Mouse (Mus musculus) lung, postnatal 25 days (tissue): ENCODE data around the gene Ckap2l.

Source experiments
- DNase-seq: peaks from one replicate; pipeline ENCODE4 v3.0.0; 2022; ENCODE audit warnings: low spot score

Ckap2l gene

GRCm38 (mm10) chr2:129233803-129234477 lies 63.1 kb downstream of the Ckap2l start:
- no peak for DNase-seq

GRCm38 (mm10) chr2:129233218-129233617 lies 63.8 kb downstream of the Ckap2l start:
- no peak for DNase-seq

GRCm38 (mm10) chr2:129232484-129232883 lies 64.5 kb downstream of the Ckap2l start:
- no peak for DNase-seq

GRCm38 (mm10) chr2:129232023-129232422 lies 65.0 kb downstream of the Ckap2l start:
- DNase-seq: no peak

- DNase-seq: no peak
Measured at GRCm38 (mm10) chr2:129229316-129229715, 67.7 kb downstream of the Ckap2l start.

- DNase-seq: no peak
Measured at GRCm38 (mm10) chr2:129228571-129228970, 68.4 kb downstream of the Ckap2l start.

GRCm38 (mm10) chr2:129227709-129228108 lies 69.3 kb downstream of the Ckap2l start:
- no peak for DNase-seq

GRCm38 (mm10) chr2:129227011-129227529 lies 69.9 kb downstream of the Ckap2l start:
- no peak for DNase-seq

GRCm38 (mm10) chr2:129226296-129226851 lies 70.6 kb downstream of the Ckap2l start:
- no peak for DNase-seq

- DNase-seq: no peak
Measured at GRCm38 (mm10) chr2:129225251-129225819, 71.7 kb downstream of the Ckap2l start.

GRCm38 (mm10) chr2:129224178-129224577 lies 72.8 kb downstream of the Ckap2l start:
- no peak for DNase-seq

- DNase-seq: no peak
Measured at GRCm38 (mm10) chr2:129221097-129221632, 75.8 kb downstream of the Ckap2l start.

GRCm38 (mm10) chr2:129218537-129219105 lies 78.4 kb downstream of the Ckap2l start:
- no peak for DNase-seq
